Mouse (Mus musculus): ENCODE measurements around the gene Itga10. TPM values are rescaled to one million over a fixed set of nuclear protein-coding genes. Genes with fewer than 3 reads are reported as not detected.

Gene Itga10
- polyA plus RNA-seq, 1 experiment from 2014 or later, result 1.4 TPM

GRCm38 (mm10) chr3:96704778-96705177, 59.4 kb downstream of the Itga10 start:
- H3K4me2 ChIP-seq, result no peak overlapping the region
- no peak for ATAC-seq (ENCODE audit: low FRiP score)
- H3K27me3 ChIP-seq (replicated peaks), result no peaks in the 10 kb centered on the region
- 71% methylated on average over 11 of the region's 11 CpGs for WGBS
- no peaks in the 10 kb centered on the region for H3K9me3 ChIP-seq (replicated peaks)
- H3K4me3 ChIP-seq (replicated peaks), result no peak overlapping the region
- H3K27ac ChIP-seq (replicated peaks), result no peak overlapping the region
- H3K9ac ChIP-seq (replicated peaks), result no peak overlapping the region
- H3K4me1 ChIP-seq, result peaks cover 6% of the 10 kb centered on the region
- peaks cover 41% of the 10 kb centered on the region for H3K36me3 ChIP-seq

- Histone ChIP-seq H3K27me3 (replicated peaks) (no peaks in the 10 kb centered on the region), H3K9me3 (replicated peaks) (no peaks in the 10 kb centered on the region), H3K9ac (replicated peaks) (no peak overlapping the region), H3K4me3 (replicated peaks) (no peak overlapping the region), H3K27ac (replicated peaks) (no peak overlapping the region), H3K4me1 (peaks cover 6% of the 10 kb centered on the region), H3K4me2 (no peak overlapping the region), H3K36me3 (peaks cover 45% of the 10 kb centered on the region)
- no peak for ATAC-seq (ENCODE audit: low FRiP score)
- 95% methylated on average over 11 of the region's 11 CpGs for WGBS
Measured at GRCm38 (mm10) chr3:96706217-96706616, 60.8 kb downstream of the Itga10 start.

- H3K27ac ChIP-seq (replicated peaks), result no peak overlapping the region
- H3K9ac ChIP-seq (replicated peaks), result no peak overlapping the region
- H3K4me2 ChIP-seq, result no peak overlapping the region
- peaks cover 6% of the 10 kb centered on the region for H3K4me1 ChIP-seq
- no peaks in the 10 kb centered on the region for H3K9me3 ChIP-seq (replicated peaks)
- H3K36me3 ChIP-seq, result peaks cover 45% of the 10 kb centered on the region
- no peaks in the 10 kb centered on the region for H3K27me3 ChIP-seq (replicated peaks)
- no peak for ATAC-seq (ENCODE audit: low FRiP score)
- WGBS, result 78% methylated on average over 7 of the region's 7 CpGs
- H3K4me3 ChIP-seq (replicated peaks), result no peak overlapping the region
Measured at GRCm38 (mm10) chr3:96706984-96707383, 61.6 kb downstream of the Itga10 start.

- WGBS, result 6% methylated on average over 42 of the region's 42 CpGs
- no peaks in the 10 kb centered on the region for H3K27me3 ChIP-seq (replicated peaks)
Measured at GRCm38 (mm10) chr3:96707903-96708683, 62.7 kb downstream of the Itga10 start, which contains the start of gene Nudt17. TSS of gene Nudt17 (minus strand) at chr3:96708562.

DNA sequence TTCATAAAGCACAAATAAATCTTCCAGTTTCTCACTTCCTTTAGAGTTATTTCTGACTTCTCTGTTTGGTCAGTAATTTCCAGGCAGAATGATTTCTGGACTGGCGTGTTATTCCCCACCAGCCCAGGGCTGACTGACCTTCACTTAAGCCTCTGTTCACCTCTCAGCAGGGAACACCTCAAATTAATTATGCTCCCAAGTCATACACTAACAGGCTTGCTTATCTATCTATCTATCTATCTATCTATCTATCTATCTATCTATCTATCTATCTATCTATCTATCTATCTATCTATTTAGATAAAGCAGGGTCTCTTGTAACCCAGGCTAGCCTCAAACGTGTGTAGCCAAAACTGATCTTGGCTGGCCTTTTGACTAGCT, 63.3 kb downstream of the Itga10 start:
- H3K27me3 ChIP-seq (replicated peaks), result no peaks in the 10 kb centered on the region
- H3K4me2 ChIP-seq, result peak overlapping the region; percentile 99
- 48% methylated on average over 2 of the region's 2 CpGs for WGBS
- H3K9ac ChIP-seq (replicated peaks), result peak overlapping the region; percentile 78
- no peaks in the 10 kb centered on the region for H3K9me3 ChIP-seq (replicated peaks)
- peak overlapping the region; percentile 55; the same call in 1 of the 2 replicates for H3K4me3 ChIP-seq (replicated peaks)
- H3K36me3 ChIP-seq, result peaks cover 50% of the 10 kb centered on the region
- H3K27ac ChIP-seq (replicated peaks), result no peak overlapping the region
- ATAC-seq (ENCODE audit: low FRiP score), result peak; percentile 15; the same call in 1 of the 2 replicates
- peaks cover 6% of the 10 kb centered on the region for H3K4me1 ChIP-seq

More at GRCm38 (mm10) chr3:96707903-96708683, 62.7 kb downstream of the Itga10 start, which contains the start of gene Nudt17:
- Histone ChIP-seq H3K4me1 (peaks cover 6% of the 10 kb centered on the region), H3K27ac (replicated peaks) (no peak within 1 kb of the TSS), H3K4me2 (peak within 1 kb of the TSS; percentile 99), H3K9me3 (replicated peaks) (no peaks in the 10 kb centered on the region), H3K9ac (replicated peaks) (peak within 1 kb of the TSS; percentile 78), H3K36me3 (peaks cover 50% of the 10 kb centered on the region), H3K4me3 (replicated peaks) (peak within 1 kb of the TSS; percentile 55)
- peak; percentile 92 for ATAC-seq (ENCODE audit: low FRiP score)

Other genes with a start within 250 kb of the Itga10 start
- not detected in 2 replicates for gene BC107364, start 193.3 kb upstream of the Itga10 start, polyA plus RNA-seq (2015; fragmentation: Nextera tagmentation; extraction: Ambion mirVana)
- gene Hfe2, start 120.4 kb upstream of the Itga10 start, polyA plus RNA-seq (2015; fragmentation: Nextera tagmentation; extraction: Ambion mirVana), result 2.4 and 3.0 TPM in 2 replicates
- 52.5 and 72.5 TPM in 2 replicates for gene Txnip, start 87.6 kb upstream of the Itga10 start, polyA plus RNA-seq (2015; fragmentation: Nextera tagmentation; extraction: Ambion mirVana)
- gene Gm16253, start 68.6 kb upstream of the Itga10 start, polyA plus RNA-seq (2015; fragmentation: Nextera tagmentation; extraction: Ambion mirVana), result 1.8 TPM in 2 replicates
- gene Polr3gl, start 51.4 kb upstream of the Itga10 start, polyA plus RNA-seq (2015; fragmentation: Nextera tagmentation; extraction: Ambion mirVana), result 35.2 and 35.8 TPM in 2 replicates
- gene Ankrd34a, start 48.9 kb upstream of the Itga10 start, polyA plus RNA-seq (2015; fragmentation: Nextera tagmentation; extraction: Ambion mirVana), result 18.6 and 21.0 TPM in 2 replicates
- gene Lix1l, start 44.4 kb upstream of the Itga10 start, polyA plus RNA-seq (2015; fragmentation: Nextera tagmentation; extraction: Ambion mirVana), result 5.6 and 6.3 TPM in 2 replicates
- 108 and 109 TPM in 2 replicates for gene Rbm8a, start 15.7 kb upstream of the Itga10 start, polyA plus RNA-seq (2015; fragmentation: Nextera tagmentation; extraction: Ambion mirVana)
- gene Pex11b, start 10.2 kb upstream of the Itga10 start, polyA plus RNA-seq (2015; fragmentation: Nextera tagmentation; extraction: Ambion mirVana), result 58.8 and 64.9 TPM in 2 replicates
- gene Gm42957, start 10.1 kb upstream of the Itga10 start, polyA plus RNA-seq (2015; fragmentation: Nextera tagmentation; extraction: Ambion mirVana), result 0.06 and 0.20 TPM in 2 replicates
- gene Ankrd35, start 24.5 kb downstream of the Itga10 start, polyA plus RNA-seq (2015; fragmentation: Nextera tagmentation; extraction: Ambion mirVana), result 2.3 and 2.4 TPM in 2 replicates
- 36.2 and 39.4 TPM in 2 replicates for gene Pias3, start 50.8 kb downstream of the Itga10 start, polyA plus RNA-seq (2015; fragmentation: Nextera tagmentation; extraction: Ambion mirVana)
- 20.0 and 24.7 TPM in 2 replicates for gene Nudt17, start 63.0 kb downstream of the Itga10 start, polyA plus RNA-seq (2015; fragmentation: Nextera tagmentation; extraction: Ambion mirVana)
- 31.5 and 35.7 TPM in 2 replicates for gene Polr3c, start 82.0 kb downstream of the Itga10 start, polyA plus RNA-seq (2015; fragmentation: Nextera tagmentation; extraction: Ambion mirVana)
- 76.7 and 77.9 TPM in 2 replicates for gene Rnf115, start 82.1 kb downstream of the Itga10 start, polyA plus RNA-seq (2015; fragmentation: Nextera tagmentation; extraction: Ambion mirVana)
- 0.12 and 0.34 TPM in 2 replicates for gene Pdzk1, start 183.7 kb downstream of the Itga10 start, polyA plus RNA-seq (2015; fragmentation: Nextera tagmentation; extraction: Ambion mirVana)
- gene Cd160, start 183.8 kb downstream of the Itga10 start, polyA plus RNA-seq (2015; fragmentation: Nextera tagmentation; extraction: Ambion mirVana), result 0.19 and 6.5 TPM in 2 replicates